Mouse (Mus musculus): ENCODE measurements around the gene Iqgap2. TPM values are rescaled to one million over a fixed set of nuclear protein-coding genes. Genes with fewer than 3 reads are reported as not detected.

Iqgap2 gene
- polyA plus RNA-seq, 1 experiment from 2014 or later: 4.8 TPM

- H3K4me2 ChIP-seq (ENCODE audit: low read length): peak within 1 kb of the TSS; percentile 74
- H3K4me3 ChIP-seq (replicated peaks; ENCODE audit: low read depth, low read length): peak within 1 kb of the TSS; percentile 75
- peak within 1 kb of the TSS; percentile 70 for H3K27ac ChIP-seq (replicated peaks; ENCODE audit: low read depth, low read length)
- H3K4me1 ChIP-seq (ENCODE audit: control insufficient read depth, insufficient read depth, low read length): peaks cover 26% of the 10 kb centered on the region
- ATAC-seq (ENCODE audit: low FRiP score, low TSS enrichment): peak; percentile 93
- peak within 1 kb of the TSS; percentile 88 for H3K9ac ChIP-seq (replicated peaks; ENCODE audit: low read length)
- H3K27me3 ChIP-seq (ENCODE audit: control insufficient read depth, insufficient read depth, low read length): no peaks in the 10 kb centered on the region
- DNase-seq: peak; percentile 91
- no peaks in the 10 kb centered on the region for H3K36me3 ChIP-seq (ENCODE audit: control insufficient read depth, insufficient read depth, low read length)
- under 1% methylated on average over 42 of the region's 42 CpGs for WGBS
- no peaks in the 10 kb centered on the region for H3K9me3 ChIP-seq (ENCODE audit: control insufficient read depth, low read length)
Observed at GRCm38 (mm10) chr13:95618309-95618712, 273.4 kb downstream of the Iqgap2 start, which contains the start of gene F2r. F2r (minus strand) TSS chr13:95618487.

- Histone ChIP-seq H3K9ac (replicated peaks; ENCODE audit: low read length) (peak overlapping the region; percentile 88), H3K4me2 (ENCODE audit: low read length) (peak overlapping the region; percentile 74), H3K27ac (replicated peaks; ENCODE audit: low read depth, low read length) (peak overlapping the region; percentile 70), H3K9me3 (ENCODE audit: control insufficient read depth, low read length) (no peaks in the 10 kb centered on the region), H3K27me3 (ENCODE audit: control insufficient read depth, insufficient read depth, low read length) (no peaks in the 10 kb centered on the region), H3K36me3 (ENCODE audit: control insufficient read depth, insufficient read depth, low read length) (no peaks in the 10 kb centered on the region), H3K4me1 (ENCODE audit: control insufficient read depth, insufficient read depth, low read length) (peaks cover 26% of the 10 kb centered on the region), H3K4me3 (replicated peaks; ENCODE audit: low read depth, low read length) (peak overlapping the region; percentile 75)
- under 1% methylated on average over 21 of the region's 21 CpGs for WGBS
- DNase-seq (peak; percentile 55), ATAC-seq (ENCODE audit: low FRiP score, low TSS enrichment) (peak; percentile 53)
Observed at GRCm38 (mm10) chr13:95617671-95618171, 274.0 kb downstream of the Iqgap2 start.

- ATAC-seq (ENCODE audit: low FRiP score, low TSS enrichment) (no peak), DNase-seq (peak; percentile 36)
- Histone ChIP-seq H3K36me3 (ENCODE audit: control insufficient read depth, insufficient read depth, low read length) (no peaks in the 10 kb centered on the region; the same call in 1 of the 2 replicates), H3K4me3 (replicated peaks; ENCODE audit: low read depth, low read length) (peak overlapping the region; percentile 75), H3K9ac (replicated peaks; ENCODE audit: low read length) (peak overlapping the region; percentile 88), H3K27ac (replicated peaks; ENCODE audit: low read depth, low read length) (no peak overlapping the region), H3K4me1 (ENCODE audit: control insufficient read depth, insufficient read depth, low read length) (peaks cover 26% of the 10 kb centered on the region), H3K4me2 (ENCODE audit: low read length) (peak overlapping the region; percentile 74), H3K27me3 (ENCODE audit: control insufficient read depth, insufficient read depth, low read length) (no peaks in the 10 kb centered on the region), H3K9me3 (ENCODE audit: control insufficient read depth, low read length) (no peaks in the 10 kb centered on the region)
- 6% methylated on average over 17 of the region's 17 CpGs for WGBS
Observed at GRCm38 (mm10) chr13:95617082-95617670, 274.5 kb downstream of the Iqgap2 start.

- peak overlapping the region; percentile 88; the same call in 1 of the 2 replicates for H3K9ac ChIP-seq (replicated peaks; ENCODE audit: low read length)
- H3K36me3 ChIP-seq (ENCODE audit: control insufficient read depth, insufficient read depth, low read length): peaks cover 6% of the 10 kb centered on the region
- H3K27me3 ChIP-seq (ENCODE audit: control insufficient read depth, insufficient read depth, low read length): no peaks in the 10 kb centered on the region
- peak overlapping the region; percentile 75 for H3K4me3 ChIP-seq (replicated peaks; ENCODE audit: low read depth, low read length)
- DNase-seq: no peak
- H3K9me3 ChIP-seq (ENCODE audit: control insufficient read depth, low read length): no peaks in the 10 kb centered on the region
- peaks cover 26% of the 10 kb centered on the region for H3K4me1 ChIP-seq (ENCODE audit: control insufficient read depth, insufficient read depth, low read length)
- 51% methylated on average over 11 of the region's 11 CpGs for WGBS
- H3K4me2 ChIP-seq (ENCODE audit: low read length): peak overlapping the region; percentile 74
- H3K27ac ChIP-seq (replicated peaks; ENCODE audit: low read depth, low read length): no peak overlapping the region
- ATAC-seq (ENCODE audit: low FRiP score, low TSS enrichment): no peak
Observed at GRCm38 (mm10) chr13:95616512-95616911, 275.2 kb downstream of the Iqgap2 start.

- WGBS: 74% methylated on average over 6 of the region's 6 CpGs
- Histone ChIP-seq H3K9me3 (ENCODE audit: control insufficient read depth, low read length) (no peaks in the 10 kb centered on the region), H3K4me1 (ENCODE audit: control insufficient read depth, insufficient read depth, low read length) (peaks cover 26% of the 10 kb centered on the region), H3K27ac (replicated peaks; ENCODE audit: low read depth, low read length) (no peak overlapping the region), H3K4me2 (ENCODE audit: low read length) (no peak overlapping the region), H3K36me3 (ENCODE audit: control insufficient read depth, insufficient read depth, low read length) (peaks cover 7% of the 10 kb centered on the region), H3K9ac (replicated peaks; ENCODE audit: low read length) (no peak overlapping the region), H3K27me3 (ENCODE audit: control insufficient read depth, insufficient read depth, low read length) (no peaks in the 10 kb centered on the region), H3K4me3 (replicated peaks; ENCODE audit: low read depth, low read length) (no peak overlapping the region)
- DNase-seq: no peak
- no peak for ATAC-seq (ENCODE audit: low FRiP score, low TSS enrichment)
Observed at GRCm38 (mm10) chr13:95614757-95615156, 277.0 kb downstream of the Iqgap2 start.

GRCm38 (mm10) chr13:95612243-95612642 lies 279.5 kb downstream of the Iqgap2 start:
- peaks cover 25% of the 10 kb centered on the region for H3K4me1 ChIP-seq (ENCODE audit: control insufficient read depth, insufficient read depth, low read length)
- H3K4me3 ChIP-seq (replicated peaks; ENCODE audit: low read depth, low read length): no peak overlapping the region
- DNase-seq (no peak), ATAC-seq (ENCODE audit: low FRiP score, low TSS enrichment) (no peak)
- no peak overlapping the region for H3K4me2 ChIP-seq (ENCODE audit: low read length)
- no peaks in the 10 kb centered on the region for H3K27me3 ChIP-seq (ENCODE audit: control insufficient read depth, insufficient read depth, low read length)
- H3K9me3 ChIP-seq (ENCODE audit: control insufficient read depth, low read length): 0 out of 2 replicates have a peak, but pooled peaks cover 4% of the 10 kb centered on the region
- WGBS: 89% methylated on average over 10 of the region's 10 CpGs
- peaks cover 7% of the 10 kb centered on the region for H3K36me3 ChIP-seq (ENCODE audit: control insufficient read depth, insufficient read depth, low read length)
- no peak overlapping the region for H3K9ac ChIP-seq (replicated peaks; ENCODE audit: low read length)
- H3K27ac ChIP-seq (replicated peaks; ENCODE audit: low read depth, low read length): no peak overlapping the region

GRCm38 (mm10) chr13:95611752-95612151 lies 280.0 kb downstream of the Iqgap2 start:
- Histone ChIP-seq H3K9me3 (ENCODE audit: control insufficient read depth, low read length) (0 out of 2 replicates have a peak, but pooled peaks cover 4% of the 10 kb centered on the region), H3K4me3 (replicated peaks; ENCODE audit: low read depth, low read length) (no peak overlapping the region), H3K36me3 (ENCODE audit: control insufficient read depth, insufficient read depth, low read length) (peaks cover 7% of the 10 kb centered on the region), H3K9ac (replicated peaks; ENCODE audit: low read length) (no peak overlapping the region), H3K27ac (replicated peaks; ENCODE audit: low read depth, low read length) (no peak overlapping the region), H3K27me3 (ENCODE audit: control insufficient read depth, insufficient read depth, low read length) (no peaks in the 10 kb centered on the region), H3K4me2 (ENCODE audit: low read length) (no peak overlapping the region), H3K4me1 (ENCODE audit: control insufficient read depth, insufficient read depth, low read length) (peaks cover 21% of the 10 kb centered on the region)
- ATAC-seq (ENCODE audit: low FRiP score, low TSS enrichment) (no peak), DNase-seq (no peak)
- WGBS: 78% methylated on average over 4 of the region's 4 CpGs

GRCm38 (mm10) chr13:95610786-95611562 lies 280.7 kb downstream of the Iqgap2 start:
- peaks cover 13% of the 10 kb centered on the region for H3K4me1 ChIP-seq (ENCODE audit: control insufficient read depth, insufficient read depth, low read length)
- no peak overlapping the region for H3K27ac ChIP-seq (replicated peaks; ENCODE audit: low read depth, low read length)
- H3K4me2 ChIP-seq (ENCODE audit: low read length): no peak overlapping the region
- H3K36me3 ChIP-seq (ENCODE audit: control insufficient read depth, insufficient read depth, low read length): peaks cover 10% of the 10 kb centered on the region
- H3K4me3 ChIP-seq (replicated peaks; ENCODE audit: low read depth, low read length): no peak overlapping the region
- H3K9me3 ChIP-seq (ENCODE audit: control insufficient read depth, low read length): 0 out of 2 replicates have a peak, but pooled peaks cover 4% of the 10 kb centered on the region
- ATAC-seq (ENCODE audit: low FRiP score, low TSS enrichment): no peak
- H3K27me3 ChIP-seq (ENCODE audit: control insufficient read depth, insufficient read depth, low read length): no peaks in the 10 kb centered on the region
- DNase-seq: no peak
- H3K9ac ChIP-seq (replicated peaks; ENCODE audit: low read length): no peak overlapping the region
- 89% methylated on average over 16 of the region's 16 CpGs for WGBS
